Mouse (Mus musculus): ENCODE data around the gene Gm20671.
"Not testable (repeated sequence)": the region's sequence is repeated elsewhere in the genome, so short reads cannot be mapped to it uniquely, and the experiment has no call there.

DNA sequence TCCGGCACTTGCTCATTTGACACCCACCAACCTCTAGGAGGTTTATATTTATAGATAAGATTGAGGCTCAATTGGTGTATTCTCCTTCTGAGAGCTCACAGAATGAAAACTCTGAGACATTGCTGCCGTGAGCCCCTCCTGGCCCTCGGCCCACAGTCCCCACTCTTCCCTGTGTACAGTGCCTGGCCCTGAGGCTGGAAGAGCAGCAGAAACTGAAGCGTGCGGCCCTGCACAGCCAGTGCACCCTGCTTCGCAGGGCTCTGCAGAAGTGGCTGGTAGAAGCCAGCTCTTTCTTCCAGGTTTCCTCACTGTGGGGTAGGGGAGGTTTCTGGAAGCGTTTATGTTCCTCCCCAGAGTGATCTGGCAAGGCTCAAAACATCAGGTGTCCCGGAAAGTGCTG is 104.2 kb downstream of the Gm20671 start:
- not testable (repeated sequence) for TF ChIP-seq CTCF (conservative IDR thresholded peaks at IDR 0.05; ENCODE audit: low read length); NANOG (IDR thresholded peaks at IDR 0.05; ENCODE audit: borderline replicate concordance, low read length)

Data from E14TG2a.4 (cell line).